Mouse (Mus musculus) embryo, embryonic 11 days (tissue): ENCODE measurements at regions not wholly inside any gene's neighbourhood (a gene's known extent, or its start where the extent isn't known, plus 50 kb on each side); places are given as distances from the start of the nearest gene placed in this dataset.

Source experiments
- DNase-seq: peaks from one replicate; pipeline ENCODE4 v3.0.0-alpha.2; 2015

DNA sequence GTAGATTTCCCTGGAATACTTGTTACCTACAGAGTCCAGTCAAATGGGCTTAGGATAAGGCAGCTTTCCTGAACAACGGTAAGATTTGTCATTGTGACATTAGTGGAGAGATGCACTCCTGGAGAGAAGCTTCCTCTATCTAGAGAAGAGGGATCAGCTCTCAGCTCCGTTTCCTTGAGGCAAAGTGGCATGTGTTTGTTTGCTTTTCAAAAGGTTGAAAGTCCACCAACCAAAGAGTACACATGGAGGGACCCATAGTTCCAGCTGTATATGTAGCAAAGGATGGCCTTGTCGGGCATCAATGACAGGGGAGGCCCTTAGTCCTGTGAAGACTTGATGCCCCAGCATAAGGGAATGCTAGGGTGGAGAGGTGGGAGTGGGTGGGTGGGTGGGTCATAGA lies 87.9 kb upstream of the Rnd3 start:
- no peak for DNase-seq

DNA sequence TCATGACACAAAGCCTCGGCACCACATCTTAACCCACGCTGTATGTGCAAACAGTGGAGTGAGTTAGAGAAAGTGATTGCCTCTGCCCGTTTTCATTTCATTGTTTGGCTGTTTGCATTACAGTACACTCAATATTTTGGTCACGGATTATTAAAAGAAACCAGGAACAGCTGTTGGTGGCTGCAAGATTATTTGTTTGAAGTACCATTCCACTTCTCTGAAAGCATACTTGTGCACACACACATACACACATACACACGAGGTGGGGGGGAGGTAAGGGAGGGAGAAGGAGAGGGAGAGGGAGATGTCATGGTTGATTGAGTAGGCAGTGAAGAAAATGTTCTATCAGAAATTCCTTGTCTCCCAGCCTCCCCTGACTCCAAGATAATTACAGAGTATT lies 85.5 kb upstream of the Rnd3 start:
- DNase-seq = no peak

DNA sequence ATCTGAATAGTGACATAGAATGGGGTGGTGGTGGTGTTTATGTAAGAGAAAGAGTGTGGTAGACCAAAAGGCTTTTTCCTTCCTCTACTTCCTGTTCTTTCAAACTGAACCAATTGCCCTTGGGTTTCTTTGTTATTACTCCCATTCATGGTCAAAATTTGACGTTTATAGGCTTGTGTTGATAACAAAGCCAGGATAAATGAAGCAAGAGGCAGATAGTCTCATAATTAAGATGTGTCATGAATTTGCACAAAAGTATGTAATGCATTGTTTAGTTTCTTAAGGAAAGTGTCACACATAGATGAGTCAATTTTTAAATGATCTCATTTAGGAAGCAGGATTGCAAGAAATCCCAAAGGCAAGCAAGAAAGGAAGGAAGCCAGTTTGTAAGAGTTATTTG lies 73.9 kb upstream of the Rnd3 start:
- DNase-seq = no peak

DNA sequence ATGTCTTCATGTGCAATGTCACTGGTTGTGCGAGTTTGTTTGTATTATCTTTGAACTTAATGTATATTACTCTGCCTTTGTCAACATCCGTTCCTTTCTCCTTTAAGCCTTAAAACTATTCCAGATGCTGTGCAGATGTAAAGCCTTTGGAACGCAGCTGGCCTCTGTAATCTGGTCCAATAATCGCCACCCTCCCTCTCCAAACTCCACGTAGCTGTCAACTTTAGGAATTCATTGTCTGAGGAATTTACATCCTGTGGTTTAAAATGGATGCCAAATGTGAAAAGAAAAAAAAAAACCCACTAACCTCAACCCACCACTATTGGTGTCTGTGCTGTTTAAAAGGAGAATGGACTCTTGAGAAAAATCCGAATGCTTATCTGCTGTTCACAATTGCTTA lies 70.8 kb upstream of the Rnd3 start:
- DNase-seq = peak; percentile 67

- DNase-seq = peak; percentile 48
These were observed 58.5 kb upstream of the Rnd3 start for GRCm38 (mm10) chr2:51207150-51208022.

GRCm38 (mm10) chr2:51206332-51206731 lies 57.4 kb upstream of the Rnd3 start:
- peak; percentile 19 for DNase-seq
